Mouse (Mus musculus) forebrain, embryonic 15.5 days (tissue): Measurements from ENCODE around the gene Scd3. TPM values are rescaled to one million over a fixed set of nuclear protein-coding genes. Genes with fewer than 3 reads are reported as not detected.
"Not testable (repeated sequence)": the region's sequence is repeated elsewhere in the genome, so short reads cannot be mapped to it uniquely, and the experiment has no call there.

Experiments
- ATAC-seq: fragments of 200-750 bp; cut with Nextera tagmentation; replicated peaks from 2 replicates; pipeline ENCODE4 v1.8.0; 2017; ENCODE audit warnings: mild to moderate bottlenecking, moderate TSS enrichment, moderate library complexity
- H3K27ac ChIP-seq: fragments of 300-500 bp; sonication (generic); replicated peaks from 2 replicates; pipeline ENCODE4 v1.5.1; 2015; ENCODE audit warnings: mild to moderate bottlenecking, inconsistent platforms
- H3K27me3 ChIP-seq: fragments of 300-500 bp; sonication (generic); 2 replicates; pipeline ENCODE4 v1.6.1; 2015; ENCODE audit warnings: inconsistent platforms
- H3K36me3 ChIP-seq: fragments of 300-500 bp; sonication (generic); 2 replicates; pipeline ENCODE4 v1.6.1; 2015; ENCODE audit warnings: mild to moderate bottlenecking, inconsistent platforms
- H3K4me1 ChIP-seq: fragments of 300-500 bp; sonication (generic); 2 replicates; pipeline ENCODE4 v1.6.1; 2015; ENCODE audit warnings: inconsistent platforms
- H3K4me2 ChIP-seq: fragments of 300-500 bp; sonication (generic); replicated peaks from 2 replicates; pipeline ENCODE4 v1.6.1; 2015; ENCODE audit warnings: mild to moderate bottlenecking, inconsistent platforms
- H3K4me3 ChIP-seq: fragments of 300-500 bp; sonication (generic); 2 replicates; pipeline ENCODE4 v1.5.1; 2015; ENCODE audit warnings: mild to moderate bottlenecking, inconsistent platforms
- H3K9ac ChIP-seq: fragments of 300-500 bp; sonication (generic); replicated peaks from 2 replicates; pipeline ENCODE4 v1.6.1; 2015; ENCODE audit warnings: mild to moderate bottlenecking, inconsistent platforms
- H3K9me3 ChIP-seq: fragments of 300-500 bp; sonication (generic); 2 replicates; pipeline ENCODE4 v1.6.1; 2016; ENCODE audit warnings: inconsistent platforms
- WGBS: fragments of 180-500 bp; shearing (Covaris S2); methylation state at CpG from one replicate; pipeline ENCODE4 v1.1.7; 2015; ENCODE audit warnings: mixed read lengths; 5-methylcytosine and 5-hydroxymethylcytosine counted together
- polyA plus RNA-seq: library from polyadenylated mRNA; unstranded; fragments of >200 nt; fragmentation: Nextera tagmentation; extraction: Ambion mirVana; gene quantifications from 2 replicates; pipeline ENCODE4 v1.2.1, GENCODE M21; 2015

Scd3 gene
- polyA plus RNA-seq, 1 experiment from 2014 or later, result 1.5 TPM

DNA sequence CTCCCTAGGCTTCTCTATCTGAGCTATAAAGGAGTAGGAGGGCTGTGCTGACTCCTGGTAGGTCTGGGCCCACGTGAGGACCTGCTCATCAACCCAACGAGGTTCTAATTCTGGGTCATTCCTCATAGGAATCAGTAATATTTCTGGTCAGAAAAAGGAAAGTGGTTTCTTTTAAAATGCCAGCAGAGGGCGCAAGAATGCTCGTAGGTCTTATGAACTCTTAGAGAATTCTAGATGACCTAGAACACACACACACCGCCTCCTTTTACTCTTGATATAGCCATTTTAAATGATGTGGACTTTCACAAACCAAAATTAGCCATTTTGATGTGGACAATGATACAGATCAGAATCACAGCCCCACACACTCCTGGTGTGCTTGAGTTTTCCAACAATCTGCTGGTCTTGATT lies 42.7 kb downstream of the Scd3 start:
- H3K4me2 ChIP-seq, result peak overlapping the region; percentile 79; the same call in 1 of the 2 replicates

GRCm38 (mm10) chr19:44246341-44246911 lies 43.4 kb downstream of the Scd3 start:
- no peaks in the 10 kb centered on the region for H3K27me3 ChIP-seq
- H3K4me3 ChIP-seq, result peak overlapping the region; percentile 48; the same call in 1 of the 2 replicates
- no peaks in the 10 kb centered on the region for H3K36me3 ChIP-seq
- no peak for ATAC-seq
- H3K4me1 ChIP-seq, result peaks cover 28% of the 10 kb centered on the region
- no peaks in the 10 kb centered on the region for H3K9me3 ChIP-seq
- WGBS, result 28% methylated on average over 11 of the region's 11 CpGs
- no peak overlapping the region for H3K9ac ChIP-seq
- H3K27ac ChIP-seq, result peak overlapping the region; percentile 84; the same call in 1 of the 2 replicates
- H3K4me2 ChIP-seq, result peak overlapping the region; percentile 79

More for the DNA sequence above, 42.7 kb downstream of the Scd3 start:
- Histone ChIP-seq H3K4me1 (peaks cover 28% of the 10 kb centered on the region), H3K36me3 (no peaks in the 10 kb centered on the region), H3K27me3 (no peaks in the 10 kb centered on the region), H3K27ac (no peak overlapping the region), H3K4me3 (0 out of 2 replicates have a peak overlapping the region, but pooled peaks have one; percentile 4), H3K9ac (no peak overlapping the region), H3K9me3 (no peaks in the 10 kb centered on the region)
- 4% methylated on average over 5 of the region's 5 CpGs for WGBS
- ATAC-seq, result no peak

GRCm38 (mm10) chr19:44247281-44248080 lies 44.4 kb downstream of the Scd3 start:
- peak; percentile 49 for ATAC-seq
- peak overlapping the region; percentile 79 for H3K4me2 ChIP-seq
- H3K27ac ChIP-seq, result peak overlapping the region; percentile 84
- H3K36me3 ChIP-seq, result no peaks in the 10 kb centered on the region
- H3K9ac ChIP-seq, result peak overlapping the region; percentile 54
- no peaks in the 10 kb centered on the region for H3K9me3 ChIP-seq
- WGBS, result 2% methylated on average over 25 of the region's 25 CpGs
- H3K4me3 ChIP-seq, result peak overlapping the region; percentile 48
- H3K4me1 ChIP-seq, result peaks cover 28% of the 10 kb centered on the region
- no peaks in the 10 kb centered on the region for H3K27me3 ChIP-seq

- Histone ChIP-seq H3K4me1 (peaks cover 28% of the 10 kb centered on the region), H3K27ac (peak overlapping the region; percentile 84), H3K4me2 (peak overlapping the region; percentile 79), H3K36me3 (no peaks in the 10 kb centered on the region), H3K27me3 (no peaks in the 10 kb centered on the region), H3K4me3 (peak overlapping the region; percentile 48), H3K9me3 (no peaks in the 10 kb centered on the region), H3K9ac (peak overlapping the region; percentile 54)
- ATAC-seq, result peak; percentile 96
- WGBS, result 3% methylated on average over 36 of the region's 36 CpGs
Measured at GRCm38 (mm10) chr19:44248081-44248853, 45.2 kb downstream of the Scd3 start.

DNA sequence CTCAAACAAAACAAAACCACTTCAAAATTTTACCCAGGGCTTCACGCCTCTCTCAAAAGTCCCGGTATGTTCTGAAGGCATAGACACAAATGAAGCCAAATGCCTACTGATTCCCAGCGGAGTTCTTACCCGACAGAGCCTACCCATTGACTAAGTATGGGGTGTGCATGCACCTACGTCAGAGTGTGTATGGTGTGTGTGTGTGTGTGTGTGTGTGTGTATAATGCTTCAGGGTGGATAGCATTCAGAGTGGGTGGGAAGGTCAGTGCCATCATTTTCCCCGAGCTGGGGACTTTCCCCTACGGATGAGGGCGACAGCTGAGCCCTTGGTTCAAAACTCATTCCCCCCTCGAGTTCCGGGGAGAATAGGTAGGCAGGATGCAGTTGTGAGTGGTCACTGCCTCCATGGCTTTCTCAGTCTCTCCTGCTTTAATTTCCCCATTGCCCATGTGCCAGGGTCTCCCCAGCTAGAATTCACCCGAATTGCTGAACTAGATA lies 45.8 kb downstream of the Scd3 start:
- no peak for ATAC-seq
- Histone ChIP-seq H3K27ac (peak overlapping the region; percentile 84), H3K4me3 (no peak overlapping the region), H3K4me2 (0 out of 2 replicates have a peak overlapping the region, but pooled peaks have one; percentile 79), H3K9ac (no peak overlapping the region), H3K4me1 (peaks cover 28% of the 10 kb centered on the region), H3K9me3 (no peaks in the 10 kb centered on the region), H3K27me3 (no peaks in the 10 kb centered on the region), H3K36me3 (no peaks in the 10 kb centered on the region)
- WGBS, result 66% methylated on average over 11 of the region's 11 CpGs

DNA sequence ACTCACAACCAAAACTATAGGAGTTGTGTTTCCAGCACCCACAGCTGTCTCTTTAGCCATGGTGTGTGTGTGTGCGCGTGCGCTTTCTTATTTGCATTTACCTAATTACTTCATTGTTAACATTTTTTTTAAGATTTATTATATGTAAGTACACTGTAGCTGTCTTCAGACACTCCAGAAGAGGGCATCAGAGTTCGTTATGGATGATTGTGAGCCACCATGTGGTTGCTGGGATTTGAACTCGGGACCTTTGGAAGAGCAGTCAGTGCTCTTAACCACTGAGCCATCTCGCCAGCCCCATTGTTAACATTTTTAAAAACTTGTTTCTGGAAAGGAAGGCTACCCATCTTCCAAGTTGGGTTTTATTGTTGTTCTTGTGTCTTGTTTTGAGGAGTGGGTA lies 48.1 kb downstream of the Scd3 start:
- not testable (repeated sequence) for H3K9ac ChIP-seq, H3K36me3 ChIP-seq, H3K27ac ChIP-seq, H3K27me3 ChIP-seq, H3K4me2 ChIP-seq, H3K4me3 ChIP-seq, ATAC-seq, H3K9me3 ChIP-seq
- WGBS, result 90% methylated on average over 6 of the region's 6 CpGs
- H3K4me1 ChIP-seq, result peaks cover 24% of the 10 kb centered on the region

DNA sequence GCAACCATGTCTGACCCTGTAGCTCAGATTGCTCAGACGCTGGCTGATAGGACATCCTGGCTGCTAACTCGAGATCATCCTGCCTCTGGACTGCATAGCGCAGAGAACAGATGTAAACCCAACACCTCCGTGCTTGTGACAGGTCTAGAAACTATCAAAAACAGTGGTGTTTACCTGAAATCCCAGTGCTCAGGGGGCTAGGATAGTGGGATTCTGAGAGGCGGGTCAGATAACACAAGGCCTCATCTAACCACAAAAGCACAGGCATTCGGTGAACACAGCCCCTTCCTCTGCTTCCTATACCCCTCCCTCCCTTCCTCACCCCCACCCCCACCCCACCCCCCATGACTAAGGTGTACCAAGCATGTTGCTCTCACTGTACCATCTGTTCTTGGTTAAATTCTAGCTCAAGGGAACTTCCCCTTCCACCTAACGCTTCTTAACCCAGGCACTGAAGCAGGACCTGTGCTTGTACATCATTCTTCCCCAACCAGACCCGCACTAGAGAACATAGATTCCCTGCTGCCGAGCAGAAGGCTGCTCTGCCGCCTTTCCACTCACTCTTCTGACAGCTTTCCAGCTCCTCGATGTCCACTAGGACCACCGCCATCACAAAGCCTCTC lies 49.0 kb downstream of the Scd3 start:
- WGBS, result 72% methylated on average over 12 of the region's 12 CpGs
- H3K27ac ChIP-seq, result no peak overlapping the region
- H3K9me3 ChIP-seq, result no peaks in the 10 kb centered on the region
- no peak overlapping the region for H3K4me2 ChIP-seq
- H3K9ac ChIP-seq, result no peak overlapping the region
- H3K27me3 ChIP-seq, result no peaks in the 10 kb centered on the region
- ATAC-seq, result no peak
- no peak overlapping the region for H3K4me3 ChIP-seq
- H3K36me3 ChIP-seq, result no peaks in the 10 kb centered on the region
- peaks cover 15% of the 10 kb centered on the region for H3K4me1 ChIP-seq

DNA sequence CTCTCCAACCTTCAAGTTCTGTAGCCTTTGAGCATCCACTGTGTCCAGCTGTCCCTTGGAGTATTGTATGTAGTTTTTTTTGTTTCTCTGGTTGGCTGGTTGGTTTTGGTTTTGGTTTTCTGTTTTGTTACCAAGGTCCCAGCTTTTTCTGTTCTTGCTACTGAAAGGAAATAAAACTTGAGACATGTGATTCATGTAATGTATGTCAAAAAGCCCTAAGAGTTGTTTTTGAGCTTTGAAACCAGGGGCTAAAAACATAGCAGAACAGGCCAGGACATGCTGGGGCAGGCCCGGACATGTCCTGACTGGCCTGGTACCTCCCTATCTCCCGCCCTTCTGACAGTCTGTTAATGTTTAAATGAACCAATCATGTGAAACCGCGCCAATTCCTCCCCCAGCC lies 51.0 kb downstream of the Scd3 start:
- 90% methylated on average over 4 of the region's 4 CpGs for WGBS
- not testable (repeated sequence) for H3K36me3 ChIP-seq, H3K4me1 ChIP-seq, H3K9me3 ChIP-seq, H3K27me3 ChIP-seq, H3K27ac ChIP-seq, ATAC-seq, H3K4me3 ChIP-seq, H3K9ac ChIP-seq, H3K4me2 ChIP-seq

GRCm38 (mm10) chr19:44257377-44257966 lies 54.4 kb downstream of the Scd3 start:
- WGBS, result 87% methylated on average over 13 of the region's 13 CpGs
- Histone ChIP-seq H3K27me3 (no peaks in the 10 kb centered on the region), H3K4me1 (no peaks in the 10 kb centered on the region)

GRCm38 (mm10) chr19:44259484-44259883 lies 56.4 kb downstream of the Scd3 start:
- Histone ChIP-seq H3K27ac (no peak overlapping the region), H3K4me1 (no peaks in the 10 kb centered on the region), H3K36me3 (no peaks in the 10 kb centered on the region), H3K4me3 (no peak overlapping the region), H3K9me3 (no peaks in the 10 kb centered on the region), H3K27me3 (no peaks in the 10 kb centered on the region), H3K4me2 (no peak overlapping the region), H3K9ac (no peak overlapping the region)
- WGBS, result 80% methylated on average over 4 of the region's 4 CpGs
- ATAC-seq, result no peak

More at GRCm38 (mm10) chr19:44257377-44257966, 54.4 kb downstream of the Scd3 start:
- Histone ChIP-seq H3K9me3 (no peaks in the 10 kb centered on the region), H3K9ac (no peak overlapping the region), H3K36me3 (no peaks in the 10 kb centered on the region), H3K4me3 (no peak overlapping the region), H3K27ac (no peak overlapping the region), H3K4me2 (no peak overlapping the region)
- ATAC-seq, result no peak

DNA sequence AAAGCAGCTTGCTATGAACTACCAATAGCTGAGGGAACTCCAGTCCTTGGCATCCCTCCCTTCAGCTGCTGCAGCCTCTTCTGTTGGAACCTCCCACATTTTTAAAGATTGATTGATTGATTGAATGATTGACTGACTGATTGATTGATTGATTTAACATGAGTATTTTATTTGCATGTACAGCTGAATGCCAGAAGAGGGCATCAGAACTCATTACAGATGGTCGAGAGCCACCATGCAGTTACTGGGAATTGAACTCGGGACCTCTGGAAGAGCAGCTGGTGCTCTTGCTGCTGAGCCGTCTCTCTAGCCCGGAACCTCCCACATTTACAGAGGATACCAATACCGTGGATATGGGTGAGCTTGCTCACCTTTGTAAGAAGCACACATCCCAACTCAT lies 57.4 kb downstream of the Scd3 start:
- no peaks in the 10 kb centered on the region for H3K9me3 ChIP-seq
- no peaks in the 10 kb centered on the region for H3K27me3 ChIP-seq
- H3K4me1 ChIP-seq, result no peaks in the 10 kb centered on the region
- WGBS, result 84% methylated on average over 5 of the region's 5 CpGs
- H3K36me3 ChIP-seq, result no peaks in the 10 kb centered on the region
- ATAC-seq, result no peak
- H3K4me2 ChIP-seq, result no peak overlapping the region
- H3K4me3 ChIP-seq, result no peak overlapping the region
- no peak overlapping the region for H3K9ac ChIP-seq
- no peak overlapping the region for H3K27ac ChIP-seq
